Mouse (Mus musculus): ENCODE data around the gene Gm527.
A peak's percentile ranks its signal among the peaks of the same experiment; 100 is the strongest.

Gm527 gene

GRCm38 (mm10) chr12:64917578-64918471 is at the start of gene Gm527:
TSS of gene Gm527 (plus strand) at chr12:64917906.
- DNase-seq, result peak; percentile 95

- DNase-seq, result no peak
Observed at GRCm38 (mm10) chr12:64871103-64871502, 46.6 kb upstream of the Gm527 start.

GRCm38 (mm10) chr12:64897060-64897730 is 20.5 kb upstream of the Gm527 start:
- DNase-seq, result peak; percentile 43

- DNase-seq, result peak; percentile 34
Observed at GRCm38 (mm10) chr12:64902506-64902905, 15.2 kb upstream of the Gm527 start.

- no peak for DNase-seq
Observed at GRCm38 (mm10) chr12:64903186-64903585, 14.5 kb upstream of the Gm527 start.

- DNase-seq, result peak; percentile 42
Observed at GRCm38 (mm10) chr12:64912996-64913395, 4.7 kb upstream of the Gm527 start.

GRCm38 (mm10) chr12:64916735-64917134 is 971 bp upstream of the Gm527 start:
- no peak for DNase-seq

- no peak for DNase-seq
Observed at GRCm38 (mm10) chr12:64937493-64937892, 19.8 kb downstream of the Gm527 start.

GRCm38 (mm10) chr12:64964560-64964959 is 46.9 kb downstream of the Gm527 start:
- no peak for DNase-seq

- DNase-seq, result peak; percentile 100
Observed at GRCm38 (mm10) chr12:64965124-64966026, 47.7 kb downstream of the Gm527 start, which contains the start of the genes Klhl28 and Togaram1. TSS of gene Klhl28 (minus strand) at chr12:64965534. TSS of gene Togaram1 (plus strand) at chr12:64965804.

GRCm38 (mm10) chr12:64966101-64966631 is 48.5 kb downstream of the Gm527 start:
- peak; percentile 39 for DNase-seq

- DNase-seq, result no peak
Observed at GRCm38 (mm10) chr12:64966652-64967435, 49.1 kb downstream of the Gm527 start.

GRCm38 (mm10) chr12:64967470-64967869 is 49.8 kb downstream of the Gm527 start:
- no peak for DNase-seq

- DNase-seq, result no peak
Observed at GRCm38 (mm10) chr12:64968067-64968466, 50.4 kb downstream of the Gm527 start.

- no peak for DNase-seq
Observed at GRCm38 (mm10) chr12:64971399-64971798, 53.7 kb downstream of the Gm527 start.

GRCm38 (mm10) chr12:64972063-64972462 is 54.4 kb downstream of the Gm527 start:
- DNase-seq, result no peak
